Mouse (Mus musculus) CH12.LX (cell line): ENCODE data around the gene Rph3al. TPM values are rescaled to one million over a fixed set of nuclear protein-coding genes. Genes with fewer than 3 reads are reported as not detected.

ENCODE experiments used
- DNase-seq: peaks from one replicate; pipeline ENCODE4 v3.0.0-alpha.2; 2013; ENCODE audit errors: extremely low read depth
- H3K27ac ChIP-seq: 2 replicates; pipeline ENCODE4 v1.5.1; 2012; ENCODE audit warnings: low read depth, mild to moderate bottlenecking, control low read depth, moderate library complexity; ENCODE audit not compliant: insufficient read depth
- H3K27me3 ChIP-seq: replicated peaks from 2 replicates; pipeline ENCODE3; 2012; ENCODE audit warnings: inconsistent platforms
- H3K36me3 ChIP-seq, 2 experiments: replicated peaks in 1 of 2; 2 replicates each; pipeline versions ENCODE3 to v1.6.1; 2012; ENCODE audit warnings: inconsistent platforms in 1 of 2, low read length in 1 of 2, mild to moderate bottlenecking in 1 of 2, mixed read lengths in 1 of 2, moderate library complexity in 1 of 2; ENCODE audit not compliant: control insufficient read depth in 1 of 2, insufficient read depth in 1 of 2
- H3K4me1 ChIP-seq, 2 experiments: 2 replicates each; pipeline ENCODE4 v1.6.1; 2012; ENCODE audit warnings: inconsistent platforms in 1 of 2, moderate library complexity in 1 of 2; ENCODE audit not compliant: insufficient read depth in 2 of 2, control insufficient read depth in 1 of 2
- H3K4me2 ChIP-seq: 2 replicates; pipeline ENCODE4 v1.6.1; 2012; ENCODE audit warnings: low read depth, mild to moderate bottlenecking, control low read depth; ENCODE audit not compliant: poor library complexity, insufficient read depth, severe bottlenecking
- H3K4me3 ChIP-seq, 3 experiments: fragments of 150-350 bp in 1 of 3; sonication (generic) in 1 of 3; replicated peaks in 1 of 3; 2 replicates each; pipeline versions ENCODE3 to v1.5.1; 2011 to 2012; ENCODE audit warnings: low read depth in 2 of 3, low read length in 2 of 3, mild to moderate bottlenecking in 2 of 3, moderate library complexity in 2 of 3, control low read depth in 1 of 3, improper control_type of control experiment in 1 of 3, inconsistent platforms in 1 of 3, mixed read lengths in 1 of 3; ENCODE audit not compliant: poor library complexity in 1 of 3
- H3K79me2 ChIP-seq: replicated peaks from 2 replicates; pipeline ENCODE4 v1.6.1; 2012; ENCODE audit warnings: mild to moderate bottlenecking, moderate library complexity; ENCODE audit not compliant: control insufficient read depth, poor library complexity, insufficient read depth, severe bottlenecking; ENCODE audit errors: extremely low read depth
- H3K9ac ChIP-seq: 2 replicates; pipeline ENCODE4 v1.6.1; 2012; ENCODE audit warnings: low read depth, mild to moderate bottlenecking, control low read depth, moderate library complexity; ENCODE audit not compliant: insufficient read depth
- H3K9me3 ChIP-seq: replicated peaks from 2 replicates; pipeline ENCODE3; 2012; ENCODE audit warnings: low read length, inconsistent platforms, mixed read lengths
- BHLHE40 ChIP-seq: IDR thresholded peaks from 2 replicates; pipeline ENCODE4 v1.6.1; 2011; ENCODE audit warnings: mild to moderate bottlenecking, low read depth, low read length, improper control_type of control experiment
- CHD1 ChIP-seq: IDR thresholded peaks from 2 replicates; pipeline ENCODE4 v1.6.1; 2012; ENCODE audit warnings: low read depth, low read length, improper control_type of control experiment, inconsistent platforms
- CHD2 ChIP-seq: IDR thresholded peaks from 2 replicates; pipeline ENCODE4 v1.6.1; 2011; ENCODE audit warnings: low read length, improper control_type of control experiment
- E2F4 ChIP-seq: IDR thresholded peaks from 2 replicates; pipeline ENCODE4 v1.6.1; 2011; ENCODE audit warnings: low read depth, low read length, improper control_type of control experiment; ENCODE audit not compliant: insufficient replicate concordance
- ELF1 ChIP-seq: IDR thresholded peaks from 2 replicates; pipeline ENCODE4 v1.6.1; 2014; ENCODE audit warnings: low read depth, mild to moderate bottlenecking, inconsistent platforms, low read length, improper control_type of control experiment
- GABPA ChIP-seq: IDR thresholded peaks from 2 replicates; pipeline ENCODE4 v1.6.1; 2012; ENCODE audit warnings: low read depth, low read length, improper control_type of control experiment, inconsistent platforms; ENCODE audit not compliant: insufficient replicate concordance
- IRF4 ChIP-seq: IDR thresholded peaks from 2 replicates; pipeline ENCODE4 v1.6.1; 2014; ENCODE audit warnings: low read depth, mild to moderate bottlenecking, inconsistent platforms, low read length, improper control_type of control experiment
- JUN ChIP-seq: IDR thresholded peaks from 2 replicates; pipeline ENCODE4 v1.6.1; 2011; ENCODE audit warnings: low read depth, mild to moderate bottlenecking, low read length, improper control_type of control experiment, moderate library complexity; ENCODE audit not compliant: insufficient read depth
- JUND ChIP-seq: conservative IDR thresholded peaks from 2 replicates; pipeline ENCODE4 v1.6.1; 2011; ENCODE audit warnings: low read depth, low read length, improper control_type of control experiment
- KAT2A ChIP-seq: IDR thresholded peaks from 2 replicates; pipeline ENCODE4 v1.6.1; 2012; ENCODE audit warnings: low read length, improper control_type of control experiment, inconsistent platforms; ENCODE audit not compliant: insufficient replicate concordance
- MAX ChIP-seq: IDR thresholded peaks from 2 replicates; pipeline ENCODE4 v1.6.1; 2011; ENCODE audit warnings: low read length, improper control_type of control experiment
- MAZ ChIP-seq: IDR thresholded peaks from 2 replicates; pipeline ENCODE4 v1.6.1; 2012; ENCODE audit warnings: low read depth, mild to moderate bottlenecking, inconsistent platforms, low read length, improper control_type of control experiment, moderate library complexity
- MXI1 ChIP-seq: IDR thresholded peaks from 2 replicates; pipeline ENCODE4 v1.6.1; 2011; ENCODE audit warnings: mild to moderate bottlenecking, low read depth, low read length, improper control_type of control experiment
- MYC ChIP-seq: IDR thresholded peaks from 2 replicates; pipeline ENCODE4 v1.6.1; 2011; ENCODE audit warnings: low read depth, mild to moderate bottlenecking, improper control_type of control experiment, low read length
- NELFE ChIP-seq: IDR thresholded peaks from 2 replicates; pipeline ENCODE4 v1.6.1; 2011; ENCODE audit warnings: low read depth, low read length, improper control_type of control experiment
- NRF1 ChIP-seq: IDR thresholded peaks from 2 replicates; pipeline ENCODE4 v1.6.1; 2014; ENCODE audit warnings: low read depth, mild to moderate bottlenecking, inconsistent platforms, low read length, improper control_type of control experiment, moderate library complexity
- POLR2A ChIP-seq: IDR thresholded peaks from 2 replicates; pipeline ENCODE4 v1.6.1; 2011; ENCODE audit warnings: low read depth, mild to moderate bottlenecking, improper control_type of control experiment, low read length
- POLR2AphosphoS2 ChIP-seq: IDR thresholded peaks from 2 replicates; pipeline ENCODE4 v1.6.1; 2011; ENCODE audit warnings: low read depth, low read length, improper control_type of control experiment
- RAD21 ChIP-seq: IDR thresholded peaks from 2 replicates; pipeline ENCODE4 v1.6.1; 2011; ENCODE audit warnings: low read depth, mild to moderate bottlenecking, low read length, improper control_type of control experiment, moderate library complexity
- SIN3A ChIP-seq: IDR thresholded peaks from 2 replicates; pipeline ENCODE4 v1.6.1; 2012; ENCODE audit warnings: low read length, improper control_type of control experiment, inconsistent platforms
- SMC3 ChIP-seq: IDR thresholded peaks from 2 replicates; pipeline ENCODE4 v1.6.1; 2011; ENCODE audit warnings: low read depth, low read length, improper control_type of control experiment
- TBP ChIP-seq: conservative IDR thresholded peaks from 2 replicates; pipeline ENCODE4 v1.6.1; 2011; ENCODE audit warnings: low read depth, low read length, improper control_type of control experiment
- UBTF ChIP-seq: IDR thresholded peaks from 2 replicates; pipeline ENCODE4 v1.6.1; 2012; ENCODE audit warnings: low read depth, mild to moderate bottlenecking, inconsistent platforms, low read length, improper control_type of control experiment, moderate library complexity
- USF1 ChIP-seq: IDR thresholded peaks from 2 replicates; pipeline ENCODE4 v1.6.1; 2014; ENCODE audit warnings: low read depth, mild to moderate bottlenecking, inconsistent platforms, low read length, improper control_type of control experiment
- USF2 ChIP-seq: conservative IDR thresholded peaks from 2 replicates; pipeline ENCODE4 v1.6.1; 2011; ENCODE audit warnings: low read depth, low read length, improper control_type of control experiment
- ZNF384 ChIP-seq: IDR thresholded peaks from 2 replicates; pipeline ENCODE4 v1.6.1; 2012; ENCODE audit warnings: low read depth, low read length, improper control_type of control experiment, inconsistent platforms
- dilution Hi-C: fragments of 300-500 bp; cut with MboI; formaldehyde crosslinking; loops from 2 replicates; pipeline ENCODE4 v1.14.3; 2020; ENCODE audit warnings: low sequenced_read_pairs; ENCODE audit not compliant: extremely low pct_unique_long_range_greater_than_20kb, extremely low pct_ligation_motif_present
- in situ Hi-C: fragments of 300-500 bp; cut with MboI; formaldehyde crosslinking; loops from 3 replicates; pipeline ENCODE4 v1.14.3; 2019; ENCODE audit warnings: low sequenced_read_pairs, low pct_ligation_motif_present, low pct_unique_long_range_greater_than_20kb, mixed read lengths
- polyA plus RNA-seq: library from polyadenylated mRNA; unstranded; fragments of >175 nt; gene quantifications from 2 replicates; pipeline ENCODE4 v1.2.1, GENCODE M21; 2012; ENCODE audit warnings: low read depth; ENCODE audit not compliant: insufficient read length
- total RNA-seq, 2 experiments: library from RNA; depleted of rRNA; stranded (reverse); fragments of 300-350 nt in 1 of 2; fragments of >200 nt in 1 of 2; gene quantifications; 2 replicates each; pipeline ENCODE4 v1.2.3; 2012 to 2014

Gene Rph3al
- total and polyA plus RNA-seq, 3 experiments, result 0.34 to 0.39 TPM; not detected in 1

DNA sequence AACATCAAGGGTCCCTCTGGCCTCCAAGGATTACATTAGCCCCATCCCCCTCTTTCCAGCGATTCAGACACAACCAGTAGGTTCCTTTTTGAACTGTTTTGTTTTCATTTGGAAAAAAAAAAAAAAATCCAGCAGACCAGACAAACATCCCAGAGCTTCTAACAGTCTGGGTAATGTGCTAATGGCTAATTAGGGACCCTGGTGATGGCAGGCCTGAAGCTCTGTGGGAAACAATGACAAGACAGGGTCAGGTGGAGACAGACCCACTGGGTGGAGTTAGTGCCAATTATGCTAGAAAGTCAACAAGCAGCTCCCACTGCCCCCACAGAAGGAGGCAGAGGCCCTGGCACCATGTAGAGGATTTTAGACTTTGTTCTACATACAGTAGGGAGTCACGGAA is 44.3 kb downstream of the Rph3al start:
- no peak for DNase-seq
- no peaks in the 10 kb centered on the region for H3K9me3 ChIP-seq
- no peaks in the 10 kb centered on the region for H3K36me3 ChIP-seq
- peaks cover 0 to 23% of the 10 kb centered on the region in 2 experiments; a peak in 3 of 4 replicates for H3K4me1 ChIP-seq
- H3K79me2 ChIP-seq, result no peaks in the 10 kb centered on the region
- H3K9ac ChIP-seq, result no peak overlapping the region
- in situ Hi-C loops, result no loop called here
- no peak overlapping the region for H3K4me2 ChIP-seq
- H3K4me3 ChIP-seq, result no peak overlapping the region
- H3K27me3 ChIP-seq, result peaks cover 21% of the 10 kb centered on the region
- TF ChIP-seq USF1 (no peak), IRF4 (no peak), UBTF (no peak), CHD1 (no peak), NELFE (no peak), JUND (no peak), MAX (no peak), MYC (no peak), RAD21 (no peak), USF2 (no peak), MXI1 (no peak), CHD2 (no peak), POLR2AphosphoS2 (no peak), NRF1 (no peak), SMC3 (no peak), POLR2A (no peak), BHLHE40 (no peak), MAZ (no peak), GABPA (no peak), SIN3A (no peak)
- dilution Hi-C loops, result no loop called here
- H3K27ac ChIP-seq, result no peak overlapping the region

DNA sequence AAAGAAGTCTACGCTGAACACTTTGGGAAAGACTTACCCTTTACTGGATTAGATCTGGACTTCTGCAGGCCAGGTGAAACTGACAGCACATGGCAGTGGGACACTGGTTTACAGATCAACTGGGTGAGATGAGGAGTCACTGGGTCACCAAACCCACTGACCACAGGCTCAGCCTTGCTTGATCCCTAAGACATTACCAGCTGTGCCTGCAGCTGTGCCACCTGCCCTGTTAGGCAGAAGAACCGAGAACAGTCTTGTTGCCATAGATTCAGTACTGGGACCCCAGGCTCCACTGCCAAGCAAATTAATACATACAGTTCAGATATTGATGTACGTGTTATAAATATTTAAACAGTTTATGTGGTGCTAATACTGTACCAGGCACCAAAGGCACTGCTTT is 50.9 kb downstream of the Rph3al start:
- peaks cover 0 to 31% of the 10 kb centered on the region in 2 experiments; a peak in 3 of 4 replicates for H3K4me1 ChIP-seq
- H3K27ac ChIP-seq, result no peak overlapping the region
- H3K27me3 ChIP-seq, result peaks cover 3% of the 10 kb centered on the region
- H3K9ac ChIP-seq, result no peak overlapping the region
- H3K79me2 ChIP-seq, result no peaks in the 10 kb centered on the region
- H3K4me3 ChIP-seq, result no peak overlapping the region
- TF ChIP-seq UBTF (no peak), KAT2A (no peak), MAX (no peak), MXI1 (no peak), ELF1 (no peak), ZNF384 (no peak), E2F4 (no peak), TBP (no peak), SMC3 (no peak), POLR2AphosphoS2 (no peak), CHD2 (no peak), GABPA (no peak), USF2 (no peak), JUN (no peak)
- H3K9me3 ChIP-seq, result no peaks in the 10 kb centered on the region
- DNase-seq, result no peak
- no peak overlapping the region for H3K4me2 ChIP-seq
- no peaks in the 10 kb centered on the region for H3K36me3 ChIP-seq
- dilution Hi-C loops (no loop called here), in situ Hi-C loops (no loop called here)
